Mouse (Mus musculus): ENCODE data around the gene Hmgn3.
"Not testable (repeated sequence)": the region's sequence is repeated elsewhere in the genome, so short reads cannot be mapped to it uniquely, and the experiment has no call there.

Gene Hmgn3

DNA sequence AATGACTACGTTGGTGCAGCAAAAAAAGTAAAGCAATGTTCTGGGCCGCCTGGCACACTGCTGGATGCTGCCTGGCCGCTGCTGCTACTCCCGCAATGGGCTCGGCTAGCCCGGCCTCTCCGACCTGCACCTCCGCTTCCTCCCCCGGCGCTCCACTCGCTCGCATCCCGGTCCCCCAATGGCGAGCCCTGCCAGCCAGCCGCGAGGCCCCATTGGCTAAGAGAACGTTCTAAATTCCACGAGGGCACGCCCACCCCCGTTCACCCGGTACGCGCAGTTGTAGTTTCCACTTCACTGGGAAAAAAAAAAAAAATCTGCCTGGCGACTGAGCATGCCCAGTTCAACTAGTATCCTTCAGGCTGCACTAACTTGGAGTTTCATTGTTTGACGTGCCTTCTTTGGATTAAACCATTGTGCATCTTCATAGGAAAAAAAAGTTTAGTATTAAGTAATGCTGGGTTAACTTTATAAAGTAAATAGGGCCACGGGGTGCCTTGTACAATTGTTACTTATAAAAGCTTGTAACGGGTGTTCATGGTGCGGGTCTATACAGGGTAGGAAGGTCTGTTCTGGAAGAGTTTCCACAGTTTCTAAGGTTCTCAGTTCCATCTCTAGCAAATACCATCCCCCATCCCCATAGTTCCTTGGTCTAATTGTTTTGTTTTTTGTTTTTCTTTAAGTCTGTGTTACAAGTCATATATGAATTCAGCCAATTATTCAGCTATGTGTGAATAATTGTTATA is at the start of gene Hmgn3:
TSS of gene Hmgn3 (minus strand) at position 240 of the 743 bp plus-strand sequence.
- DNase-seq (ENCODE audit: low read depth, low spot score), result peak; percentile 64

DNA sequence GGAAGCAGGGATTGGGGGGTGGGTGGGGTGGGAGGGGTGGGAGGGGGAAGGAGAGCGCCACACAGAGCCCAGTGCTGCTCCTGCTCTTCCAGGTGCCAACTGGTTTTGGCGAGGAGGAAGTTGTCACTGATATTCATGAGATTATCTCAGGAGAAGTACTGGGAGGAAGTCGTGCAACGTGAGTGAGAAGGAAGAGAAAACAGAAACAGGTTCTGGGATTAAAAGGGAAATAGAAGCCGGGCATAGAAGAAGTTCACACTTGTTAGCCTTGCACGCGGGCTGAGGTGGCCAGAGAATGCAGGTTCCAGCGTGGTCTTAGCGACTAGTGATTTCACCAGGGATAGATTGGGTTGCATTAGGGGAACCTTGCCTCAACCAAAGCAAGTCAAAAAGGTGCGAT is 49.3 kb upstream of the Hmgn3 start:
- DNase-seq (ENCODE audit: low read depth, low spot score), result no peak

DNA sequence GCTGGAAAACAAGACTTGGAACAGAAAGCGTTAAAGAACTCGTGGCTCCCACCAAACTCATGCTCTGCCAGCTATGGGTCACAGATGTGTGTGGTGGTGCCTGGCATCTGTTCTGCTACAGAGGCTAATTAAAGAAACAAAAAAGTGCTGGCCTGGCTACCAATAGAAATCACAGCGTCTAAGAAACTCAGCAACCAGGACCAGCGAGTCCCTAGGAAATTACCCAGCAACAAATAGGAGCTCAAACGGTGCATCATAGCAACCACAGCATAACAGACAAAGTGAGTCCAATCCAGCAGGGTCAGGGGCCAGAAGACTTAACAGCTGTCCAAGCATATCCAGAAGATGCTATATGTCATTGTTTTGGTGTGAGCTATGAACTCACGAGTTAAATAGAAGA is 48.5 kb upstream of the Hmgn3 start:
- no peak for DNase-seq (ENCODE audit: low read depth, low spot score)

DNA sequence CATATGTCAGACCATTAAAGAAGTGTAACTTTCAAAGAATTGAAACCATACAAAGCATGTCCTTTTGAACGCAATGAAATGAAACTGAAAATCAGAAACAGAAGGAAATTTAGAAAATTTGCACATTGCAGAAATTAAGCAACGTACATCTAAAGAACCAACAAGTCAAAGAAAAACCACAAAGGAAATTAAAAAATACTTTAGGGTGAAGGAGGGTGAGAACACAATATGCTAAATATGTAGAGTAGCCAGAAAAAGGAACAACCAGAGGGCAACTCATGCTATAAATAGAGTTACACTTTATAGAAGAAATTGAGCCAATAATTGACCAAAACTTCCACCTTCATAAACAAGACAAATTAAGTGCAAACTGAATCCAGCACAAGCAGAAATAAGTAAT is 41.3 kb upstream of the Hmgn3 start:
- no peak for DNase-seq (ENCODE audit: low read depth, low spot score)

DNA sequence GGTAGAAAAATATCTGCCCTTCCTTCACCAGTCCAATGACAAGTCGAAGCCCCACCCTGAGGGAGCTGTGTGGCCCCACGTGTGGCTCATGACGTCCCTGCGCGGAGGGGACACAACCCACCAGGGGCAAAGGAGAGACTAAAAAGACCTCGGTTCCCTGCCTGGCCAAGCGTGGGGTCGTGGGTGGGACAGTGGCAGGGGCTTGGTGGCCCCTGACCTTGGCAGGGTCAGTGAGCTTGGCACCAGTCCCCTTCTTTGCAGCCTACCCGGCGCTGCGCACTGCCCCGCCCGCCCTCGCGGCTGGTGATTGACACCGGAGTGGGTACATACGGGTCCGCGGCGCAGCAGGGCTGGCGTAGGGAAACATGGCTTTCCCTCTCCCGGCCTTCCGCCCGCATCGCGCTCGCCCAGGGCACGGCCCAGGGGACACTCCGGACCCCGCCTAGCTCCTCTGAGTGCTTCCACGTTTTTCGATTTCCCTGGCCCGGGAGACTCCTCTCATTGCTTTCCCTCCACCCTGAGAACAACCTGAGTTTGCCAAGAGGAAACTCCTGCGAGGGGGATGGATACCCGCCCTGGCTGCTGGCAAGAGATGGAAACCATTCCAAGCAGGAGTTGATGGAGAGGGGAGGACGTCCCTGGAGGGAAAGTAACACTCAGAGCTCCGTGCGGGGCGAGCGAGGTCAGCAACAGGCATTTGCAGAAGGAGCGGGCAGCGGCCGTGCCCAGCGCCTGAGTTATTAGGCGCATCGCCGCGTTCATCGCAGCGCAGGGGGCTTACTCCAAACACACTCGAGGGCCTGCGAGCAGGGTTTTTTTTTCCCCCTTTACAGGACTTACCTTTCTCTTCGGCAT is 667 bp downstream of the Hmgn3 start:
- peak; percentile 4 for DNase-seq (ENCODE audit: low read depth, low spot score)

DNA sequence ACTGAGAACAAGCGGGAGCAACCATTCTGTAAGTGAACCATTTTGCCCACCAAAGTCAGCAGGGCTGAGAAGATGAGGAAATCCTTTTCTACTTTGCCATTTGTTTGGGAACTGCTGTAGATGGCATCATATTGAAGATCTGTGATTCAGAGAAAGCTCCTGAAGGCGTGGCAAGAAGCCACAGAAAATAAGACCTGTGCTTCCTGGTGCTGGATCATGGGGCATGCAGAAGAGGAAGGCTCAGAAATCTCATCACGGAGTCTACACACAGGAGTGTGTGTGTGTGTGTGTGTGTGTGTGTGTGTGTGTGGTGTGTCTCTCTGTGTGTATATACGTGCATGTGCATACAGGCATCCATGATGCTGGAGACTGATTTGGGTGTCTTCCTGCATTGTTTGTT is 16.7 kb downstream of the Hmgn3 start:
- DNase-seq (ENCODE audit: low read depth, low spot score), result no peak

DNA sequence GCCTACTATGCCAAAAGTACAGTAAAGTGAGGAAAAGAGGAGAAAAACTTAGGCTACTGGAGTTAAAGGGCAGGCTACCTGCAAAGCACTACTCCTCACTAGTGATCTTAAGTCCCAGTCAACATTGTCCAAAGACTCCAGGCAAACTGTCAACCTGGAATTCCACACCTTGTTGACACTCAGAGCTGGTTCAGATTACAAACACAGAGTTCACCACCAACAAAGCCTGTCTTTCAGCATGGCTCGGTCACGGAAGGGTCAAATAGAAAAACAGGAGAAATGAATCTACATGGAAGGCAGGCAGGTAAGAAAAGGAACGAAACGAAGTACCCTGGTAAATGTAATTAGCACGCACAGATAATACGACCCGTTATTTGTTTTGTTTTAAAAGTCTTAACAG is 18.6 kb downstream of the Hmgn3 start:
- no peak for DNase-seq (ENCODE audit: low read depth, low spot score)

DNA sequence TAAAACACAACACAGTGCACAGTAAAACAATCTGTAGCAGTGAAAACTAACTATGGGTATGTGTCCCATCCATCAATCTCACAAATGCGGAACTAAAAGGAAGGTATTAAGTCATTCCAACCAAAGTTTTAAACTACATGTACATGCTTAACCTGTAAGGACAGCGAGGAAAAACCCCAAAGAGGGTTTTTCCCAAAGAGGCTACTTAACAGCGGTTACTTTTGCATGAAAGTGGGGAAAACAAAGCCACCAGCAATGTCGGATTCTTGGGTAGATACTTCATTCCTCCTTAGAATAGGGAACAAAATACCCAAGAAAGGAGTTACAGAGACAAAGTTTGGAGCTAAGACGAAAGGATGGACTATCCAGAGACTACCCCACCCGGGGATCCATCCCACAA is 20.0 kb downstream of the Hmgn3 start:
- DNase-seq (ENCODE audit: low read depth, low spot score), result not testable (repeated sequence)

DNA sequence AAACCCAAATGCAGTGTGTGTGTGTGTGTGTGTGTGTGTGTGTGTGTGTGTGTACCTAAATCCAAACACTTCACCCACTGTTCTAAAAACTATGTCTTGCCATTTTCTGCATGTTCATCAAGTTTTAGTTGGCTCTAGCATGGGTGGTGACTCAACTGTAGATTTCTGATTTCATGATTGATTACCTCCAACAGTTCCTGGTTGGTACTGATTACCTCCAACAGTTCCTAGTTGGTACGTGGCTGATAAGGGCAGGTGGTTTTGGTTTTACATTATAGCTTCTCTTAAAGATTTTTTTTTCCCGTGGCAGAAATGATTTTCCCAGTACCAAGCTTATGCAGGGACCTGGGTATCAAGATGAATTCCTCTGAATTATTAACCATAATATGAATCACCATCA is 27.3 kb downstream of the Hmgn3 start:
- no peak for DNase-seq (ENCODE audit: low read depth, low spot score)

DNA sequence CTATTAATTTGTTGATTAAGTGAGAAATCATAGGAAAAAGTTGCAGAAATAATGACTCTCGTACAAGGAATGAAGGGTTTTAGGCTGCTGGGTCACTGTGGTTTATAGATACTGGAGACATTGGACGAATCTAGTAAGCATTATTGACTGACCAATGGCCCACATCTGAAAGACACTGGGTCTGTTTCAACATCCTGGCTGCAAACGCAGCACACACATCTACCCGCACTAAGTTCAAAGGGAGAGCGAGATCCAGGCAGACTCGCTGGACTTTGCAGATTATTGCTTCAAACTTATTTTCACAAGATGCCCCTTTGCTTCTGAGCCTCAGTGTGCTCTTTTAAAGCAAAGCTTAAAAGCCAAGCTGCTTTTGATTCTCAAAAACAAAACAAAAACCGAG is 29.0 kb downstream of the Hmgn3 start:
- DNase-seq (ENCODE audit: low read depth, low spot score), result no peak

DNA sequence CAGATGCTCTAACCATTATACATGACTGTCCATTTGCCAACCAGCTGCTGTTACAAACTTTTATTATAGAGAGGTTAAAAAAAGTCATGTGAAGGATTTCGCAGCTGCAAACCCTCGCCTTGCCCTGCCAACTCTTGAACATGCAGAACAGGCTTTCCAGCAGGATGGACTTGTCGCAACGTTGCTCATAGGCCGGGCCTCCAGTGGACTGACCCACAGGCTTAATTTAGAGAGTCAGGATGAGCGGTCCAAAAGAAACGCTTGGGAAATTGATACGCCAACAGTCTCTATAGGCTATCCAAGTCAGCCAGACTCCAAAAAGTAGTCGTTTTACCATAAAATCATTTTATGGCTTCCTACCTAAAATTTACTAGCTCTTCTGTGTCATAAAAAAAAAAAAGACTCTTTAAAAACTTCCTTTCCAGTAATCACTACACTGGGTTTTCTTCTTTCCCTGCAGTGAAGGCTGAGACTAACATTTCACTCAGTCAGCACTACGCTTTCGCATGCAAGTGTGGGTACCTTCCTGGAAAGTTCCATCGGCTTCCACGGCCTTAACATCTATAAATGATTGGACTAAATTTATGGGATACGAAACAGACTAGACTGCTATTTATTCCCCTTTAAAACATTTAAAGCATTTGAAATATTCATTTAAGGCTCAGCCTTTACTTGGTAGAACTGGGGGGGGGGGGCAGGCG is 29.6 kb downstream of the Hmgn3 start:
- DNase-seq (ENCODE audit: low read depth, low spot score), result no peak

DNA sequence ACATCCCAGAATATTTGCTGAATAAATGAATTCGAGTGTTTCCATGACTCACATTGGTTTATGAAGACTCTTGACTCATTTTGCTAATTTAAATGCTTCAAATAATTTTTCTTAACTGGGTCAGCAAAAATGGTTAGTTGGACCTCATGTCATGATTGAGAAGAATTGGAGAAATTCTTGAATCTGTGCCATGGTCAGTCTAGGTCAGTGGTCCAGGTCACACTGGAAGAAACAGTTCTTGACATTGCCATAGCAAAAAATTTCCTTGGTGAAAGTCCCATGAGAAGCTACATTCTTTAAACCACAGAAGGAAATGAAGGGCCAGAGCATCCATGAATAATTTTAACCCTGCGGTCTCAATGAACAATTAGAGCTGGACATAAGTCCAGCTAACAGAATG is 30.8 kb downstream of the Hmgn3 start:
- no peak for DNase-seq (ENCODE audit: low read depth, low spot score)

DNA sequence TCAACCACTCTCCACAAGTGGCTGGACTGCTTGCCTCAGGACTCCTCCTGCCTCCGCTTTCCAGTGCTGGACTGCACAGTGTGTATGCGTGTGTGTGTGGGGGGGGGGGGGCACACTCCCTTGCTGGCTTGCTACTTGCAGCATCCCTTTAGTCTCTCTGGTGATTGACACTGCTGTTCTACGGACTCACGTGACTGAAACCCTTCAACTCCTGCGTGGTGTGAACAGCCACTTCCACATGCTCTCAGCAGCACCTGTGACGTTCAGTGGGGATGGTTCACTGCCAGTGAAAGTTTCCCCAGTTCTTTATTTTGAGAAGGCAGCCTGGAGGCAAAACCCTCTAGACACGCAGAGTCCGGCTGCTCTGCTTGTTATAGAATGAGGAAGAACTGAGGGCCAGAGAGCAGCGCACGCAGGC is 32.7 kb downstream of the Hmgn3 start:
- DNase-seq (ENCODE audit: low read depth, low spot score), result no peak

DNA sequence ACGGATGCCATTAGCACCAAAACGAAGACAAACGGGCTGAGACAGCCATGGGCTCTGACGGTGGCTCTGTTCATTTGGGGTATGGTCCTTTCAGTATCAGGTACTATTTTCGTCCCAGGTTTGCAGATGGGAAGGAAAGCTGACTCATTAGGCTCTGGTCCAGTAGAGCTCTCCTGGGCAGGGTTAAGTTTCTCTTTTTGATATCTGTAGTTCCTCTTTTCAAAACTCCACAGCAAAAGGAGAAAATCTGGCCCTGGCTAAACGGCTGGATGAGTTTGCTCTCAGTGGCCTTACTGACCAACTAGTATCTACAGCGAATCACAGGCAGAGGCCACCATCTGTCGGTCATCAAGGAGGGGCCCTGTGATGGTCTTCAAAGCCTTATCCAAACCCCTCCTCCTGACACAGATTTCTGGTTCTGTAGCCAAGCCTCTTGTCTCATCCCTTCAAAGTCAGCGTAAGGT is 34.1 kb downstream of the Hmgn3 start:
- DNase-seq (ENCODE audit: low read depth, low spot score), result no peak

DNA sequence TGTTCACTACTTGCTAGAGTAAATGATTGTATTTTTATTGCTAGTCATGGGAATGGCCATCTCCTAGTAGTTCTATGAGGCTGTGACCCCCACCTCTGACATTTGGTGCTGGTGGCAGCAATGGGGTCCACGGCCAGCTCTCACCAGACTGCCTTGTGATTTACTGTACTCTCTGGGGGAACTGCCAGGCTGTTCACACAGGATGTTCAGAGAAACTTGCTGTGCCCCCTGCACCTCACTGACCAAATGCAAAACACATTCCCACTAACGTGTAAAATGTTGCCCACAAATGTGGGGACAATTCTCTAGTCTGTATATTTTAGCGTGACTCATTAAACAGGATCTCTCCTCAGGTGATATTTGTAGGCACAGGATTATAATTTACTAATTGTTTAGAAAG is 34.7 kb downstream of the Hmgn3 start:
- no peak for DNase-seq (ENCODE audit: low read depth, low spot score)

DNA sequence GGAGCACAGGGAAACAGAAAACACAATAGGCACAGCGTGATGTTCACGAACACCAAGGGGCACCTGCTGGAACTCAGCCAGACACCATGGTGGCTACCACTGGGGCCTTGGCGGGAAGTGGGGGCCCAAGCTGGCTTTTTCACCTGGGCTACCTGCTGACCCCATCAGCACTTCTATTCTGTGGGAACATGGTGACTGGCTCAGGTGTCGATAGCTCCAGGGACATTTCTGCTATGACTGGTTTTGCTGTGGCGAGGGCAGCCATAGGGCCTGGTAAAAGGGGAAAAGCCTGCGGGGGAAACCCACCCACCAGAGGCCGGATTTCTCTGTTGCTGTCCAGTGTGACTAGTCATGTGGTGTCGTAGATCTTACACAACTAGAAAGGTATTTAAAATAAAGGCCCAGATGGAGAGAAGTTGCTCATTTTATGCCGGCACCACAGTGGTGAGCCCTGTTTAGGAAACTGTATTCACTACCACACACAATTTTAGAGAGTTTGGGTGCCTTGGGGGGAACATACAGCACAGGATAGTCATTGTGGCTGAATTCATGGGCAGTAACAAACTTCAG is 35.3 kb downstream of the Hmgn3 start:
- DNase-seq (ENCODE audit: low read depth, low spot score), result no peak

DNA sequence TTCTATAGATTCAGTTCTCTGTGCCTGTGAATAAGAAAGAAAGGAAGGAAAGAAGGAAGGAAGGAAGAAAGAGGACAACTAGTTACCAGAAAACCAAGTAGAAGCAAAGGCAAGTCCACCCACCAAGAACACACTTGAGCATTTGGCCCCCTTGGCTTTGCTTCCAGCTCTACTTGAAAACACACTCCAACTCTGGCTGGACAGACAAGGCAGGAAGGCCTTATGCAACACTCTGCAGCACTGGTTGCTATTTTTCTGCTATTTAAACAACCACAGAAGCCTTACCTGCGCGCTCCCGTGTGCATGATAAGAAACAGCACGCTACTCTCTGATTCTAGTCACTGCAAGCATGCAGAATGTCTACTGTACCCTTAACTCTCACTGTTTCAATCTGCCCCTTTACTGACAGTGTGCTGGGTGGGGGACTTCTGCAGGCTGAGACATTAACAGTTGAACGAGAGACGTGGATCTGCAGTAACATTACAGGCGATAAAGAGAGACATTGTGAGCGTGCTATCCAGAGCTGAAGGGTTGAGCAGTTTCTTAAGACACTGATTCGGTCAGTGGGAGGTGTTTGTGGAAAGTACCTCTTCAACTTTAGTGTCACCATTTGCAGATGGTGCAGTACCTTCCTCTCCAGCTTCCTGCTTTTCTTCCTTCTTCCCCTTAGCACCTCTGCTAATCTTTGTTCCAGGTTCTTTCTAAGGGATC is 35.9 kb downstream of the Hmgn3 start:
- DNase-seq (ENCODE audit: low read depth, low spot score), result no peak

DNA sequence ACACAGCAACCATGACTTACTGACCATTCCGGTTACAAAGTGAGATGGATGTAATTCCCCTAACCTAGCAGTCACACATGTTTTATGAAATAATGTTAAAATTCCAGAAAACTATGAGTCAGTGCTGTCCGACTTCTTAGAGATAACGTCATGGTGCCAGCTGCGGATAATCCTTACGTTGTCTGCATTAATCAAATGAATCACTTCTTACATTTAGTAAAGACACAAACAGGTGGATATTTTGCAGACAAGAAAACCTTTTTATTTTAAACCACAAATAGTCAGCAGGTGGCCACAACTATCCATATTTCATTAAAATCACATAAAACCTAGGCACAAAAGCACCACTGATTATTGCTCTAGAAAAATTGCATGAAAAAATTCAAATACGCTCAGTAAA is 36.8 kb downstream of the Hmgn3 start:
- no peak for DNase-seq (ENCODE audit: low read depth, low spot score)

DNA sequence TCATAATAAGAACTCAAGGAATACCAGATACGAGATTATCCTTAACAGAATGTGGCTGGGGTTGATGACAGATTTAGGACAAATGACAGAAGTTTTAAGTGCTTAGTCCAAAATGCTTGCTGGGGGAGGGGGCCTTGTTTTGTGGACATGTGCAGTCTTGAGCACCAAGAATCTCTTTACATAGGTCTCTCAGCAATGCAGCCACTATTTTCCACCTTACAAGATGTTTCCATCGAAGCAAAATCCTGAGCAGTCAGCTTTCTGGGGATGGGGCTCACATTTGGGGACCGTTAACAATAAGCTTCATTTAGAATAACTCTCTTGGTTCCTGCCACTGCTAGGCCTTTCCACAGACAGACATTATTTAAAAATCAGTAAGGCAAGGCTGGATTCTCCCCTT is 37.7 kb downstream of the Hmgn3 start:
- no peak for DNase-seq (ENCODE audit: low read depth, low spot score)

DNA sequence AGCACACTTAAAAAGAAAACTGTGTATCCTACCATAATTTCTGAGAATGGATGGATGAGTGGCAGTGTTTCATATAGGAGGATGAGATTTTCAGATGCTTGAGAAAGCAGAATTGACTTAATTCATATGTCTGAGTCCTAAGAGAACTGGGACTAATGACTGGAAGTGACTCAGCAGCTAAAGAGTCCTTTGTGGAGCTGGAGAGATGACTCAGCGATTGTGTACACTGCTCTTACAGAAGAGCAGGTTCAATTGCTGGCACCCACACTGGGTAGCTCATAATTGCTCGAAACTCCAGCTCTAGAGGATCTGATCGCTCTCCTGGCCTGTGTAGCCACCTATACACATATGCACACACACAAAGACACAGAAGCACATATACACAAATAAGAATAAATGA is 42.7 kb downstream of the Hmgn3 start:
- DNase-seq (ENCODE audit: low read depth, low spot score), result no peak

DNA sequence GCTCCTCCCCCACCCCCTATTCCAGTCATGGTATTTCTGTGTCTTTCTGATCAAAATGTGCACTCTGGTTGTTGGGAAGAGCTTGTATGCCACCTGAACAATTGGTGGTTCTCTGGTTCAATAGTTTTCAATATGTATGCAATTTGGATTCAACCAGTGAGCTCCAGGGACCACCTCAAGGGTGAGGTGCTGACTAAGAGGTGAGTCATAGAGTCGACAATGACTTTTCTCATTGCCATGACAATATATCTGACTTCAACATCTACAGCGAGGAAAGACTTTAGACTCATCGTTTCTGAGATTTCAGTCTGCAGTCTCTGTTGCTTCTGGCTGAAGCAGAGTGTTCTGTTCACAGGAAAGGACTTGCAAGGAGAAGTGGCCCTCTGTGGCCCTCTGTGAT is 44.8 kb downstream of the Hmgn3 start:
- no peak for DNase-seq (ENCODE audit: low read depth, low spot score)
